Mouse (Mus musculus) heart, embryonic 10.5 days (tissue): ENCODE measurements around the gene Map1lc3b. TPM values are rescaled to one million over a fixed set of nuclear protein-coding genes. Genes with fewer than 3 reads are reported as not detected.

Source experiments
- DNase-seq: peaks from one replicate; pipeline ENCODE4 v3.0.0-alpha.2; 2017; ENCODE audit warnings: low spot score
- H3K27ac ChIP-seq: fragments of 300-500 bp; sonication (generic); 2 replicates; pipeline ENCODE4 v1.5.1; 2016; ENCODE audit warnings: mild to moderate bottlenecking
- H3K27me3 ChIP-seq: fragments of 300-500 bp; sonication (generic); 2 replicates; pipeline ENCODE4 v1.6.1; 2016; ENCODE audit warnings: mild to moderate bottlenecking; ENCODE audit not compliant: poor library complexity, insufficient read depth, severe bottlenecking
- H3K36me3 ChIP-seq: fragments of 300-500 bp; sonication (generic); 2 replicates; pipeline ENCODE4 v1.6.1; 2016; ENCODE audit warnings: mild to moderate bottlenecking, moderate library complexity
- H3K4me1 ChIP-seq: fragments of 300-500 bp; sonication (generic); 2 replicates; pipeline ENCODE4 v1.6.1; 2016; ENCODE audit warnings: mild to moderate bottlenecking
- H3K4me3 ChIP-seq: fragments of 300-500 bp; sonication (generic); 2 replicates; pipeline ENCODE4 v1.5.1; 2016; ENCODE audit warnings: mild to moderate bottlenecking, moderate library complexity
- H3K9me3 ChIP-seq: fragments of 300-500 bp; sonication (generic); 2 replicates; pipeline ENCODE4 v1.6.1; 2016; ENCODE audit warnings: mild to moderate bottlenecking, moderate library complexity
- WGBS: fragments of 180-500 bp; shearing (Covaris S2); methylation state at CpG from one replicate; pipeline ENCODE4 v1.1.7; 2016; 5-methylcytosine and 5-hydroxymethylcytosine counted together
- polyA plus RNA-seq: library from polyadenylated mRNA; unstranded; fragments of >200 nt; fragmentation: Nextera tagmentation; extraction: Ambion mirVana; gene quantifications from 2 replicates; pipeline ENCODE4 v1.2.1, GENCODE M21; 2016

Gene Map1lc3b
- polyA plus RNA-seq, 1 experiment from 2014 or later = 167 TPM

- H3K4me1 ChIP-seq = peaks cover 62% of the 10 kb centered on the region
- 59% methylated on average over 4 of the region's 4 CpGs for WGBS
- peaks cover 20% of the 10 kb centered on the region for H3K36me3 ChIP-seq
- no peaks in the 10 kb centered on the region for H3K27me3 ChIP-seq
- no peaks in the 10 kb centered on the region for H3K9me3 ChIP-seq
- no peak overlapping the region for H3K4me3 ChIP-seq
- H3K27ac ChIP-seq = 0 out of 2 replicates have a peak overlapping the region, but pooled peaks have one; percentile 13
- no peak for DNase-seq
Measured at GRCm38 (mm10) chr8:121628681-121629080, 38.5 kb downstream of the Map1lc3b start.

- no peak for DNase-seq
- H3K9me3 ChIP-seq = no peaks in the 10 kb centered on the region
- H3K4me1 ChIP-seq = peaks cover 61% of the 10 kb centered on the region
- 54% methylated on average over 7 of the region's 7 CpGs for WGBS
- H3K4me3 ChIP-seq = no peak overlapping the region
- H3K27me3 ChIP-seq = no peaks in the 10 kb centered on the region
- H3K27ac ChIP-seq = peak overlapping the region; percentile 12
- peaks cover 27% of the 10 kb centered on the region for H3K36me3 ChIP-seq
Measured at GRCm38 (mm10) chr8:121631645-121632071, 41.5 kb downstream of the Map1lc3b start.

- Histone ChIP-seq H3K27ac (peak overlapping the region; percentile 12), H3K4me1 (peaks cover 61% of the 10 kb centered on the region), H3K36me3 (peaks cover 21% of the 10 kb centered on the region), H3K9me3 (no peaks in the 10 kb centered on the region), H3K27me3 (no peaks in the 10 kb centered on the region), H3K4me3 (no peak overlapping the region)
- no peak for DNase-seq
- WGBS = 60% methylated on average over 5 of the region's 5 CpGs
Measured at GRCm38 (mm10) chr8:121632401-121632800, 42.2 kb downstream of the Map1lc3b start.

- no peak for DNase-seq
- Histone ChIP-seq H3K9me3 (no peaks in the 10 kb centered on the region), H3K36me3 (peaks cover 8% of the 10 kb centered on the region; the same call in 1 of the 2 replicates), H3K27me3 (no peaks in the 10 kb centered on the region), H3K4me1 (peaks cover 73% of the 10 kb centered on the region), H3K27ac (peak overlapping the region; percentile 42; the same call in 1 of the 2 replicates), H3K4me3 (no peak overlapping the region)
- 50% methylated on average over 6 of the region's 6 CpGs for WGBS
Measured at GRCm38 (mm10) chr8:121635534-121635933, 45.4 kb downstream of the Map1lc3b start.

- peaks cover 75% of the 10 kb centered on the region for H3K4me1 ChIP-seq
- no peaks in the 10 kb centered on the region for H3K9me3 ChIP-seq
- peak overlapping the region; percentile 42; the same call in 1 of the 2 replicates for H3K27ac ChIP-seq
- H3K27me3 ChIP-seq = no peaks in the 10 kb centered on the region
- 76% methylated on average over 8 of the region's 8 CpGs for WGBS
- H3K36me3 ChIP-seq = peaks cover 8% of the 10 kb centered on the region; the same call in 1 of the 2 replicates
- no peak for DNase-seq
- H3K4me3 ChIP-seq = no peak overlapping the region
Measured at GRCm38 (mm10) chr8:121636180-121636579, 46.0 kb downstream of the Map1lc3b start.

- H3K27me3 ChIP-seq = no peaks in the 10 kb centered on the region
- no peaks in the 10 kb centered on the region for H3K36me3 ChIP-seq
- H3K9me3 ChIP-seq = no peaks in the 10 kb centered on the region
- H3K27ac ChIP-seq = no peak overlapping the region
- 66% methylated on average over 3 of the region's 3 CpGs for WGBS
- H3K4me1 ChIP-seq = peaks cover 66% of the 10 kb centered on the region
- DNase-seq = no peak
- no peak overlapping the region for H3K4me3 ChIP-seq
Measured at GRCm38 (mm10) chr8:121642804-121643203, 52.6 kb downstream of the Map1lc3b start.

- WGBS = 68% methylated on average over 11 of the region's 11 CpGs
- H3K4me1 ChIP-seq = peaks cover 68% of the 10 kb centered on the region
- H3K36me3 ChIP-seq = no peaks in the 10 kb centered on the region
- H3K9me3 ChIP-seq = no peaks in the 10 kb centered on the region
- DNase-seq = no peak
- no peak overlapping the region for H3K4me3 ChIP-seq
- H3K27me3 ChIP-seq = no peaks in the 10 kb centered on the region
- peak overlapping the region; percentile 7; the same call in 1 of the 2 replicates for H3K27ac ChIP-seq
Measured at GRCm38 (mm10) chr8:121643384-121643783, 53.2 kb downstream of the Map1lc3b start.

GRCm38 (mm10) chr8:121647511-121648215 lies 57.5 kb downstream of the Map1lc3b start:
- Histone ChIP-seq H3K27ac (no peak overlapping the region), H3K27me3 (no peaks in the 10 kb centered on the region), H3K4me3 (no peak overlapping the region), H3K9me3 (no peaks in the 10 kb centered on the region), H3K36me3 (peaks cover 6% of the 10 kb centered on the region; the same call in 1 of the 2 replicates), H3K4me1 (peaks cover 70% of the 10 kb centered on the region)
- 86% methylated on average over 12 of the region's 12 CpGs for WGBS
- DNase-seq = no peak

Other genes with a start within 250 kb of the Map1lc3b start
- not detected in 2 replicates for gene 1700018B08Rik, start 46.0 kb upstream of the Map1lc3b start, polyA plus RNA-seq
- gene Fbxo31, start 11.6 kb upstream of the Map1lc3b start, polyA plus RNA-seq = 10.9 and 17.0 TPM in 2 replicates
- 7.8 and 10.9 TPM in 2 replicates for gene Zcchc14, start 62.5 kb downstream of the Map1lc3b start, polyA plus RNA-seq
- gene Jph3, start 139.3 kb downstream of the Map1lc3b start, polyA plus RNA-seq = 0.74 and 1.4 TPM in 2 replicates
- gene Klhdc4, start 239.2 kb downstream of the Map1lc3b start, polyA plus RNA-seq = 44.3 and 54.4 TPM in 2 replicates